Mouse (Mus musculus): ENCODE data around the gene Foxd1. TPM values are rescaled to one million over a fixed set of nuclear protein-coding genes. Genes with fewer than 3 reads are reported as not detected.
A peak's percentile ranks its signal among the peaks of the same experiment; 100 is the strongest.

Foxd1 gene
- polyA plus RNA-seq, 1 experiment from 2014 or later = 0.04 TPM

DNA sequence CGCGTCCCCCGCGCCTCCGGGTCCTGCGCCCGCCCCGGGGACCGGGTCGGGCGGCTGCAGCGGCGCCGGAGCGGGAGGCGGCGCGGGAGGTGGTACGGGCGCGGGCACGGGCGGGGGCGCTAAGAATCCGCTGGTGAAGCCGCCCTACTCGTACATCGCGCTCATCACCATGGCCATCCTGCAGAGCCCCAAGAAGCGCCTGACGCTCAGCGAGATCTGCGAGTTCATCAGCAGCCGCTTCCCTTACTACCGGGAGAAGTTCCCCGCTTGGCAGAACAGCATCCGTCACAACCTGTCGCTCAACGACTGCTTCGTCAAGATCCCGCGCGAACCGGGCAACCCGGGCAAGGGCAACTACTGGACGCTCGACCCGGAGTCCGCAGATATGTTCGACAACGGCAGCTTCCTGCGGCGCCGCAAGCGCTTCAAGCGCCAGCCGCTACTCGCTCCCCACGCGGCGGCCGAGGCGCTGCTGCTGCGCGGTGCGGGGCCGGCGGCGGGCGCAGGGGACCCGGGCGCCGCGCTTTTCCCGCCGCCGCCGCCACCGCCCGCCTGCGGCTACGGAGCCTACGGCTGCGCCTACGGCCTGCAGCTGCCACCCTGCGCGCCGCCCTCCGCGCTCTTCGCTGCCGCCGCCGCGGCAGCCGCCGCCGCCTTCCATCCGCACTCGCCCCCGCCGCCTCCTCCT is 973 bp downstream of the Foxd1 start:
- DNase-seq (ENCODE audit: low spot score) = peak; percentile 15

DNA sequence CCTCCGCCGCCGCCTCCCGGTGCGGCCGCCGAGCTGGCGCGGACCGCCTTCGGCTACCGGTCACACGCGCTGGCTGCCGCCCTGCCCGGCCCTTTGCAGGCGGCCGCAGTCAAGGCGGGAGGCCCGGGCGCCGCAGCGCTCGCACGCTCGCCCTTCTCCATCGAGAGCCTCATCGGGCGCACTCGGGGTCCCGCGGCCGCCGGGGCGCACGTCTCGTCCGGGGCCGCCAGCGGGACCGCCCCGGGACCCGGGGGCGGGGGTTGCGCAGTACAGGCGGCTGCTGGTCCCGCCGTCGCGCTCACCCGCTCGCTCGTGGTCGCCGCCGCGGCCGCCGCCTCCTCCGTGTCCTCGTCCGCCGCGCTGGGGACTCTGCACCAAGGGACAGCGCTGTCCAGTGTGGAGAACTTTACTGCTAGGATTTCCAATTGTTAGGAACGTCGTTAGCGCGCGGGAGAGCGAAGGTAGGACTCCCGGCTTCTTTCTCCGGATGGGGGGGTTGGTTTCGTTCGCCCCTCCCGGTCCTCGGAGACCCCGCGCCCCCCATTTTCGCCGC is 1.6 kb downstream of the Foxd1 start:
- no peak for DNase-seq (ENCODE audit: low spot score)

DNA sequence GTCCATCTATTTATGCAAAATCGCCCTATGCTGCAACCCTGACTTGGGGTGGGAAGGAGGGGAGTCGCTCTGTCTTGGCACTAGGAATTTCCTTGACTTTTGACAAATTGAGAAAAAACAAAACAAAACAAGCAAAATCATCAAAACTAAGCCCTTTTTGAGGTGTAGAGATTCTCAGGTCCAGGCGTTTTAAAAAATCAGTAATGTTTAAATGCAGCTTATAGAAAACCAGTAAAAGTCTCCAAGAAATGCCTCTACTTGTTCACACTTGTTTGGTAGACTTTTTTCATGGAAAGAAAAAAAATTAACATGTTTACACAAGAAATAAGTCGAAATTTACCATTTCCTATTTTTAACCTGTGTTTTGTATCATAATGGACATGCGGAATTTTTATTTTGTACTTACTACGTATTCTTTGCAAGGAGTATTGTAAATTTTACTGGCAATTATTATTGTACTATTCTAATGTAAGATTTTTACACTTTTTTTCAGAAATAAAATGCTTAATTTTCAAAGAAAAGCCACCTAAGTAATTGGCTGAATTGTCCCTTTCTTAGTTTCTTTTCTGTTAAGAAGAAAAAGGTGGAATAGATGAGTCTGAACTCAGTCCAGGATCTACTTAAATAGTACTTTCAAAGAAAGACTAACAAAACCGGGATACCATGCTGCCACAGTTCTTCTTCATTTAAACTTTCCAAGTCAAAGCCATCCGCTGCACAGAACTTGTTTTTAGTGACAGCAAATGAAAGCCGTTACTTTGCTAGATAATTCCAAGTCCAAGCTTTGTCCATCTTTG is 2.3 kb downstream of the Foxd1 start:
- DNase-seq (ENCODE audit: low spot score) = peak; percentile 14

DNA sequence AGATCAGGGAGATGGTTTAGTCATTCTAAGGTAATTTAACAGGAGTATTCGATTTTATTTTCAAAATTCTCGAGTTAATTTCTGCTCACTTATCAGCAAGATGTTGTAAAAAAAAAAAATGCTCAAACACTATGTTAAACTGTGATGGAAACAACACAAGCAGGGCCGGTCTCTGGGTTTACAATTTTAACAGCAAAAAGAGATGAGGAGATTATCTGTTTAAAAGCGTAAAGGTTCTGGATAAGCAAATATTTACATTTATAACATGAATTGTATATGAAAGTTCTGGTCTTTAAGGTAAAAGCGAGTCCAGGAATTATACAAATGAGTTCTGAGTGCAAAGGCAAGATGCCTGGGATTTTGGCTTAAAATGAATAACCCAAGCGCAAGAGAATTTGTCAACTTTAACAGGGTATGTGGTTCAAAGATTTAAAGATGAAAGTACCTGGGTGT is 3.0 kb downstream of the Foxd1 start:
- no peak for DNase-seq (ENCODE audit: low spot score)

DNA sequence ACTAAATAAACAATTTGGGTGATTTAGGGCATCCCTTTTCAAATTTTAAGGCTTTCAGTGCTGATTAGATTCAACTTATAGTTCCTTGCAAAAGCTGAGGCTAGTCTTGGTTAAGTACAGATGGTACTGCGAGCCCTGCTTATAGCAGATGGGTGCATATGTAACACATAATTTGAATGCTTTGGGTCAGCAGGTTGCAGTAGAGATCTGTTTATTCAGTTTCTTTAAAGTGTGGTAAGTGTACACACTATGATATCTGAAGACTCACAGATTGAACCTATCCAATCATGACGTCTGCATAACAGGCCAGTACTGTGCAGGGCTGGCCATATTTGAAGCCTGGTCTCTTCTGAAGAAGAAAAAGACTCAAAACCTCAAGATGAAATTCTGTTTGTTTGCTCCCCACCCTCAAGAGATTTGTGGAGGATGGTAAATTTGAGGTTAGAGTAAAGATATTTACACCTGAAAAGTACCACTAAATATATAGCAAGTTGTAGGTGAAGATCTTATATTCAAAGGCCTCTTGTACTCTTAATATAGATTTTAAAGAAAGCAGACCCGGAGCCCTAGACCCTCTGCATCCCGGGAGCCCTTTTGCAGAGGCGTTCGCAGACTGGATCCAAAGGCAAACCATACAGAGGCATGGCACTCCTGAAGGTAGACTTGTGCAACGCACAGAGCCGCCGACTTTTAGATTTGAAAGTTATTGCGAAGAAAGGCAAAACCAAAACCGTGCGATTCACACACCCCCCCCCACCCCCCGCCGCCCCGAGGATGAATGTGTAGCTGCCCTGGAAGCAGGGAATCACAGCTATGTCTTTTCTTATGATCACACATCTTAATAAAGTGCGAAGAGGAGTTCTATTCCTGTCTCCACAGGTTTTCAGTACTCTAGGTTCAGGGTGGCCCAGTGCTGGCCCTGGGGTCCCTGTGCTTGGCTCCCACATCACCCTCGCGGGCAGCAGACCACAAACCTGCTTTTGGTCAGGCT is 3.7 kb downstream of the Foxd1 start:
- no peak for DNase-seq (ENCODE audit: low spot score)

DNA sequence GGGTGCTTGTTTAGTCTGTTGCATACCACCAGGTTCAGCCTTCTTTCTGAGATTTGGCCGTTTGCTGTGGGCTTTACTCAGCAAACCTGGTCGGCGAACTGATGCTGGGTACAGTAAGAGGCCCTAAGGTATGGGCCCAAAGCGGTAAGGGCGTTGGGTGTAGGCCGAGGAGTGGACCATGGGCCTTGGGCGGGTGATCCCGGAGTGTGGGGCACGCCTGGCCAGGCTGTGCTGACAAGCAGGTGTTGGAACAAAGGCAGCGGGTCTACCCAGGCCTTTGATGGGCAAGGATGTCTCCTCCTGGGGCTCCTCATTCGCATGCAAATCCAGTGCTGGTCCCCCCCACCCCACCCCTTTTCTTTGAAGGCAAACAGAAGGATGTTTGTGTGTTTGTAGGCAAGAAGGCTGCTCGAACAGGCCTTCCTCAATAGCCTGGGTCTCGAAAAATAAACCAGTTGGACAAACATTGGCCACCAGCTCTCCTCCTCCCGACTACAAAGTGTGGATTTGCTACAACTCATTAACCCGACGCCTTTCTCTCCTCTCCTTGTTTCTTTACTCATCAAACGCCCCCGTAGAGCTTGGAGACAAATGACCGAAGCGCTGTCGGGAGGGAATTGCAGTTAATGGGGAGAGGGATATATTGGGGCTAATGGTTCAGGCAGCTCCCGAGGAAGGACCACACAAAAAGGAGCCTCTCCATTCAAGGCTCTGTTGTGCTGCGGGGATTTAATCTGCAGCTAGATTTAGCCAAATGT is 4.6 kb downstream of the Foxd1 start:
- DNase-seq (ENCODE audit: low spot score) = no peak

DNA sequence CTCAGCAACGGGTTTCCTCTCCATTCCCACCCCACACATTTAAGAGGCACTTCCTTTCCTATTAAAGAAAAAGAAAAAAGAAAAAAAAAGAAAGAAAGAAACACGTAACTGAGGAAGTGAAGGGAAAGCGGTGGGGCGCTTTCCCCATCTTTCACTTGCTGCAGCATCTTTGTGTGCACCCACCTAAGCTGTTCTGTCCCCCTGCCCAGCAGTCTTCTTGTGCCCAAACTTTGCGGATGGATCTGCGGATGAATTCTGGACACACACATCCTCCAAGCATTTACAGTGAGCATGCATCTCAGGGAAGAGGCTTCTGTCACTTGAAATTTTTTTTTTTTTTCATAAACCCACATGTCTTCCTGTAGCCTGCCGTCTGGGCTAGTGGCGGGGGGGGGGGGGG is 5.3 kb downstream of the Foxd1 start:
- no peak for DNase-seq (ENCODE audit: low spot score)

DNA sequence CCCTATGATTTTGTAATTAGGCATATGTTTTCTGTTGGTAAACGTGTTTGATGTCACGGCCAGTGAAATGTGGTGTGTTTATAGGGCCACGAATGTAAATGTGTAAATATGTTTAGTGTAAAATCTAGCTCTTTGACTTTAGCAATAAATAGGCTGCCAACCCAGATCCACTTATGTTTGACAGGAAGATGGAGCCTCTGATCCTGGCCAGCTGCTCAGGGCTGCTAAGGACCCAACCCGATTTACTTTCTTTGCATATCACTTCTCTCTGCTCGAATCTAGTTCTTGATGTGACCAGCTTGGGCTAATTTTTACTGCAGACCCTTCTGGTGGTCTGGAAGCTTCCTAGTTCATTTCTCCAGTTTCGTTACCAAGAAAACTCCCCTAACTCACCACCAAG is 6.3 kb downstream of the Foxd1 start:
- DNase-seq (ENCODE audit: low spot score) = no peak

DNA sequence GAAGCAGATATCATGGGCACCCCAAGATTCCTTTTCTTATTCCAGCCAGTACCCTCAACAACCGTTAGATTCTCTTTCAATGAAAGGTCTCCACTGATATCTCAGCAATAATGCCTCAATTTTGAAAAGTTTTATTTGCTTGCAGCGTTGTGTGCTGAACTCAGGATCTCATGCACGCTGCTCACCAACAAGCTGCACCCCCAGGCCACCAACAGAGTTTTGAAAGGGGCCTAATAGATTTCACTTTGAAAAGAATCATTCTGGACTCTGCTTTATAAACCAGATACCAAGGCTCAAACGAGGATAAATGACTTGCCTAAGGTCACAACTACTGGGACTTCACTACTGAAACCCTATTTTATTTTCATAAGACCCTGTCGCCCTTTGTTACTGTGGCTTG is 7.1 kb downstream of the Foxd1 start:
- DNase-seq (ENCODE audit: low spot score) = no peak

DNA sequence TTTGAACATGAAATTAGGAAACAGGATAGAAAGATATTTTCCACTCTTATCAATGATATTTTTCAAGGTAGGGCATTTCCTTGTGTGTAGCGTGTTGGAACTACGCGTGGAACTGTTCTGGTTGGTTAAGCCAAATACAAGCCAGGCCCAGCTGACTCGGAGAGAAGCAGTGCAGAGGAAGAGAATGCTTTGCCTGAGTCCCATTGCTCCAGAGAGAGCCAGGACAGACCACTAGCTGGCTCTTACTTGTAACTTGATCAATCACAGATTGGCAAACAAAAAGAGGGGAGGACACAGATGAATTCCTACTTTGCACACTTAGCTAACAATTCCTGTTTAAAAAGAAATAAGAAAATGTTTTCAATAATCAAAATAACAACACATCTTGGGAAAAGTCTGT is 9.0 kb downstream of the Foxd1 start:
- DNase-seq (ENCODE audit: low spot score) = no peak

DNA sequence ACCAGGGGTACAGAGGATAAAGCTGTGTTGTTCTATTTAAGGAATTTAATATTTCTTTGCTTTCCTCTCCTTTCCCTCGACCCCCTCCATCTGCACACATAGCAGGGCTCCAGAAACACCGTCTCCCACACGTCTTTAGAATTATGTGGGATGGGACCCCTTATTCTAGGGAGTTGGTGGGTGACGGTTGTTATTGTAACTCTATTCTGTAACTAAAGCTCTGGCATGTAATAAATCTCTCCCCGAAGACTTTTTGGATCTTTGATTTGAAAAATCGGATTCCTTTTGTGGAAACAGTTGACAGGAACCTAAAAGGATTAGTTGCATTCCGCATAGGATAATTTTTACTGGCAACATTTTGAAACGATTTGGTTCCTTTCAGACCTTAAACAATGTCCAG is 11.0 kb downstream of the Foxd1 start:
- no peak for DNase-seq (ENCODE audit: low spot score)

DNA sequence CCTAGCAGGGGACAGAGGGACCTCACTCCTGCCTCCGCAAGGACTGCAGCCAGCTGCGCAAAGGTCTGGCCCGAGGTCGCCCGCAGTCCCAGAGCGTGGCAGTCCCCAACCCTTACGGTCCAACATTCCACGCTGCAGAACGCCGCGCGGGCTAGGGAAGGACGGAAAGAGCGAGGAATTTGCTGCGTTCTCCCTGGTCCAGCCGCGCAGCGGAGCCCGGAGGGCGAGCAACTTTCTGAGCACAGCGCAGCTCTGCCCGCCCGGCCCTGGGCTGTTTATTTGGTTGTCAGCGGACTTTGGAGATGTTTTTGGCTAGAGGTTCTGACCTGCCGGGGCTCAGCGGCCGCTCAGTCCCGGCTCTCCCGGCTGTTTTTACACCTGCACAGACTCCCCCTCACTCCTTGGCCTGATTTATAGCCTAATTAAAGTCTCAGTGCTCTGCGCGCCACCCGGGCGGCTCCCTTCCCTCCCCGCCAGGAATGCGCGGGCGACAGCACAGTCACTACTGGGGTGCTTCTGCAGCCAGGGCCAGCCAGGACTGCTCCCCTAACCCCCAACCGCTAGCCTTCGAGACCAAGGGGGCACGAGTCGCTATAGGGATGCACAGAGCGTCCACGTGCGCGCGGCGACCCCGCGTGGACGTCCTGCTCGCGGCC is 11.9 kb downstream of the Foxd1 start:
- no peak for DNase-seq (ENCODE audit: low spot score)

DNA sequence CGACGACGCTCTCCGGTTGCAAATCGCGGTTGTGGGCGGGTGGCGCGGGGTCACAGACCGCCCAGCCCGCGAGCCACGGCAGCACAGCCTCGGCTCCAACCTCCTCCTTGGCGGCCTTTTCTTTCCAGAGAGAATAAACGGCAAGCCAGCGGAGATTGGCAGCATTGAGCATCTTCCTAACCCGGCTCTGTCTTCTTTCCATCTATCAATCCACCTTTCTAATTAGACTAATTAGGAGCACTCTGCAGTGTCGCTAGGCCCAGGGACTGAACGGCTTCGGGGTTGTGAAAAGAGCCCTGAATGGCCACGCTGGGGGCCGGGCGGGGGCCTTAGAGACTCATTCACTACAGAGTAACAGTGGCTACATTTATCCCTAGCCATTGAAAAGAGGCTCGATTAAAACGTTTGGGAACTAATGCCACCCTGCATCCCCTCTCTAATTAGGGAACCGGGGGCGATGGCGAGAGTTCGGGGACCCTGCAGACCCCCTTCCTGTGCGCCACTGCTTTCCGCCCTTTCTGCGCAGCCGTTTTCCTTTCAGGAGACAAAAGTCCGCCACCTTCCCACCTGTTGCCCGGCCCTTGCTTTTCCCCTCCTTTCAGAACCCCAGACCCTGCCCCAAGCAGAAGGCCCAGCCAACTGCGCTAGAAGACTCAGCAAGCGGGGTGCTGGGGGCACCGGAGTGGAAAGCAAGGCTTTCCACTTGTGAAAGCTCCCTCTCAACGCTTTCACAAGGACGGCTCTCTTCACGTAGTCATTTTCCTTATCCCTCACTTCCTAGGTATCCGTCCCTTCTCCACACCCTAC is 12.6 kb downstream of the Foxd1 start:
- DNase-seq (ENCODE audit: low spot score) = no peak

DNA sequence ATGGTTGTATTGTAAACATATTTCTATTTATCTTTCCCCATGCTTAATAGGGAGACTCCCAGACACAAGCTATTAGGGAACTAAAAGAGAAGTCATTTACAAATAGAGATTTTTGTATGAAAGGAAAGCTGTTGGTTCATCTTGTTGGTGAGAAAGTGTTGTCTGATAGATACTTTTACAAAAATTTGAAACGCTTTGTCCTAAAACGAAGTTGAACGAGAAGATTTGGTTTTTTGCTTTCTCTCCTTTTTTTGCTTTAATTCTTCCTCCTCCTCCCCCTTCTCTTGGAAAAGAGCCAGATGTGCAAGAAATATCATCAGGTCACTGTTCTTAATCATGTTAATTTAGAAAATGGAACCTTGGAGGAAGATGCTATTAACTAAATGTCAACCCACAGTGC is 13.6 kb downstream of the Foxd1 start:
- no peak for DNase-seq (ENCODE audit: low spot score)

DNA sequence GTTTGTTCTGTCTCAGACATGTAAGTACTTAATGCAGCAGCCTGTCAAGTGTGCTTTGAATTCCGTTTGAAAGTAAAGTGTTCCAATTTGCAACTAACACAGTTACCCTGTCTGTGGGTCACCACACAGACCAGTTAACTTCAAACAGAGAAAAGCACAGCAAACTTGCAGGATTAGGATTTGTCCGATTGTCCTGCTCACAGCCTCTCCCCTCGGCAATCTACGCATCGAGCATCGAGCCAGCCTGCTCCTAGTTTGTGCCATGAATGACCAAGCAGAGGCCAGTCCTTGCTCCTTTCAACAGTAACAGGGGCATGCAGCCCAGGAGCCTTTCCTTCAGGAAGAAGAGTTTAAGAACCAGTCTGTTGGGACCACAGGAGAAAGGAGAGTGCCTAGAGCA is 15.0 kb downstream of the Foxd1 start:
- no peak for DNase-seq (ENCODE audit: low spot score)

DNA sequence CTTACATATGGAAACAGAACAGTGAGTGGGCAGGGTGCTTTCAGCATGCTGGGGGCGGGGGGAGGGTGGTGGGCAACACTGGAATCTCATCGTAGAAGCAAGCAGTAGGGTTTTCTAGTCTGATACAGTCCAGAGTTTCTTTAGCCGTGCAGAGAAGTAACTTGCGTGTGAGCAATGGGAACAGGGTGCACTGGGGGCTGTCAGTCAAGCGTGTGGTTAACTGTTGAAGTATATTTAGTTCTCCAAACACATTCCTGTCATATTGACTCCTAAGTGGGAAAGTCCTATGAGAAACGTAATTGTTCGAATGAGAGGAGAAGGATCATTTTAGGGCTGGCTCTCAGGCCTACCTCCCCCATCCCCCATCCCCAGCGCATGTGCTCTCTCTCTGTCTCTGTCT is 20.5 kb downstream of the Foxd1 start:
- no peak for DNase-seq (ENCODE audit: low spot score)

DNA sequence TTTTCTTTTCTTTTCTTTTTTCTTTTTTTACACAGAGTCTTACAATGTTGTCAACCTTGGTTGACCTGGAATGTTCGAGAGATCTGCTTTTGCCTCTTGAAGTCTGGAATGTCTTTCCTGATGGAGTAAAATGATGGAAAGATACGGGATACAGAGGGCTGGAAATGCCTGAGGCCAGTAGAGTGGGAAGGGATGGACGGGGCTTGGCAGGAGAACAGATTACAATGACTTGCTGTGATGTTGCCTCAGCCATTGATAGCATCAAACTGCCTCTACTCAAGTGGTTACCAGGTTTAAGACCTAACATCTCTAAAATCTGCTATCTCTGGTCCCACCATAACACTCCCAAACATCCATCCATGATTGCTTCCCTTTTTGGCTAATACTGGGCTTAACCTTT is 20.9 kb downstream of the Foxd1 start:
- no peak for DNase-seq (ENCODE audit: low spot score)

DNA sequence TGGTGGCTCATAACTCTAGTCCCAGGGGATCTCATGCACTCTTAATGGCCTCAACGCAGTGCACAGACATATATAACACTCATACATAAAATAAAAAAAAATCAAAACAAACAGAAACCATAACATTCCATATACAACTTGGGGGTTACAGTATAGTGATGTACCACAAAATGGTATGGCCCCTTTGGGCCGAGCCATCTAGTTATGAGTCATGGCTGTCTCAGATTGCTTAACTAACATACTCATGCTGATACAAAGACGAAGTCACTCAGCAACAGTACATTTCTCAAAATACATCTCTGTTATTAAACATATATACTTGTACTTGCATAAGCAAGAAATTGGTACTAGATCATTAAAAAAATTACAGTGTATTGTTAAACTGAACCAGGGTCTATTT is 23.7 kb downstream of the Foxd1 start:
- no peak for DNase-seq (ENCODE audit: low spot score)

DNA sequence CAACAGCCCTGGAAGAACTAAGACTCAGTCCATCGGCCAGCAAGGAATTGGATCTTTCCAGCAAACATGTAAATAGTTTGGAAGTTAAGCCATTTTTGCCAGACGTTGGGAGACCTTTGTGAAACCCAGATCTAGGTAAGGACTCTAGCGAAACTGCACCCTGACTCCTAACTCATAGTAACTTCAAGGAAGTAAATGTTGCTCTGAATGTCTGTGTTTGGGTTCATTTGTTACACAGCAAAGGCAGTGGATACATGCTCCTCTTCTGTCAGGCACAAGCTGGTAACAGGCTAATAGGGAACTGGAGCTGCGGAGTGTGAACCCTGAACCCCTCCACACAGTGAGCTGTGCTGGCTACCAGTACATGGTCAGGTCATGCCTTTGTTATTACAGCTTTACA is 28.7 kb downstream of the Foxd1 start:
- DNase-seq (ENCODE audit: low spot score) = no peak
